Mouse (Mus musculus): ENCODE results near the gene Pdzk1ip1.

Pdzk1ip1 gene

GRCm38 (mm10) chr4:115075204-115075915 lies 13.1 kb upstream of the Pdzk1ip1 start:
- no peak for DNase-seq (ENCODE audit: low spot score)

GRCm38 (mm10) chr4:115078892-115079820 lies 9.4 kb upstream of the Pdzk1ip1 start:
- peak; percentile 75 for DNase-seq (ENCODE audit: low spot score)

GRCm38 (mm10) chr4:115079821-115080349 lies 8.6 kb upstream of the Pdzk1ip1 start:
- DNase-seq (ENCODE audit: low spot score), result no peak

GRCm38 (mm10) chr4:115083031-115083430 lies 5.5 kb upstream of the Pdzk1ip1 start:
- no peak for DNase-seq (ENCODE audit: low spot score)

GRCm38 (mm10) chr4:115085522-115086095 lies 2.9 kb upstream of the Pdzk1ip1 start:
- peak; percentile 51 for DNase-seq (ENCODE audit: low spot score)

GRCm38 (mm10) chr4:115086257-115086656 lies 2.3 kb upstream of the Pdzk1ip1 start:
- DNase-seq (ENCODE audit: low spot score), result no peak

DNA sequence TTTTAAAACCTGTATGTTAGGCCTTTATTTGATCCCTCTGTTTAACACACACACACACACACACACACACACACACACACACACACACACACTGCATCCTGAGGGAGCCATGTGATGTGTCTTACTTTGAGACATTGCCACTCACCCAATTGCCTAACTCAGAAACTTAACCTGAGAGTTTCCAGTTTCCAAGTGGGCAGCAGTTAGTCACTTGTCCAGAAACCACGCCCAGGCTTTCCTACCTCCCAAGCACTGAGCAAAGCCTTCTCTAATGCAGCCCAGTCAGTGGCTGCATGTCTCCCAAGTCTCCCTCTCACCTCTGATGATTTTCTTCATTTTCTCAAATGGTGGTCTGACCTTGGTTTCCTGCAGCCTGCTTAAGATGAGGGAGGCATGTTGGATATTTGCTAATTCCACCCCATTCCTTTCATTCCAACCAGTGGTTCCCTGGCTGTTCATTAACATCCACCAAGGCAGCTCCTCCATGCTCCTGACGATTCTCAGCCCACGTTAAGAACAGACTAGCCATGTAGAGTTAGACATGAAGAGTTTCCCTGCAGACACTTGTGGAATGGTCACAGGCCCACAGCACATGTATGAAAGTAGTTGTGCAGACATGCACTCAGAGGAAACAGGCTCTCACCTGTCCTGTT lies 1.6 kb upstream of the Pdzk1ip1 start:
- no peak for DNase-seq (ENCODE audit: low spot score)

GRCm38 (mm10) chr4:115090592-115090991 lies 2.1 kb downstream of the Pdzk1ip1 start:
- no peak for DNase-seq (ENCODE audit: low spot score)

- no peak for DNase-seq (ENCODE audit: low spot score)
These were observed 3.3 kb downstream of the Pdzk1ip1 start for GRCm38 (mm10) chr4:115091806-115092205.

GRCm38 (mm10) chr4:115093331-115093864 lies 4.9 kb downstream of the Pdzk1ip1 start:
- DNase-seq (ENCODE audit: low spot score), result no peak

DNA sequence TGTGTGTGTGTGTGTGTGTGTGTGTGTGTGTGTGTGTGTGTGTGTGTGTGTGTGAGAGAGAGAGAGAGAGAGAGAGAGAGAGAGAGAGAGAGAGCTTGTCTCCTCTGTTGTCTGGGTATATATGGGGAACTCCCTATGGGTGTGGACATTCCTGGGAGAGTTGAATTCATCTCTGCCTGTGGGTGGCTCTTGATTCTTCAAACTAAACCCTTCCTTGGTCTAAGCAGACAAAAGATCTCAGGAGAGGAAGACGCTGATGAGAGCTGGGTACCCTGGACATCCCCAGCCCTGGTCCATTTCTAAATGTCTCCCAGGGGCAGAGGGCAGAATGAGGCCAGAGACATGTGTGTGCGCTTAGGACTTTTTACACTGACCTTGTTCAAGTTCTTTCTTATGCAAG lies 5.5 kb downstream of the Pdzk1ip1 start:
- DNase-seq (ENCODE audit: low spot score), result no peak

DNA sequence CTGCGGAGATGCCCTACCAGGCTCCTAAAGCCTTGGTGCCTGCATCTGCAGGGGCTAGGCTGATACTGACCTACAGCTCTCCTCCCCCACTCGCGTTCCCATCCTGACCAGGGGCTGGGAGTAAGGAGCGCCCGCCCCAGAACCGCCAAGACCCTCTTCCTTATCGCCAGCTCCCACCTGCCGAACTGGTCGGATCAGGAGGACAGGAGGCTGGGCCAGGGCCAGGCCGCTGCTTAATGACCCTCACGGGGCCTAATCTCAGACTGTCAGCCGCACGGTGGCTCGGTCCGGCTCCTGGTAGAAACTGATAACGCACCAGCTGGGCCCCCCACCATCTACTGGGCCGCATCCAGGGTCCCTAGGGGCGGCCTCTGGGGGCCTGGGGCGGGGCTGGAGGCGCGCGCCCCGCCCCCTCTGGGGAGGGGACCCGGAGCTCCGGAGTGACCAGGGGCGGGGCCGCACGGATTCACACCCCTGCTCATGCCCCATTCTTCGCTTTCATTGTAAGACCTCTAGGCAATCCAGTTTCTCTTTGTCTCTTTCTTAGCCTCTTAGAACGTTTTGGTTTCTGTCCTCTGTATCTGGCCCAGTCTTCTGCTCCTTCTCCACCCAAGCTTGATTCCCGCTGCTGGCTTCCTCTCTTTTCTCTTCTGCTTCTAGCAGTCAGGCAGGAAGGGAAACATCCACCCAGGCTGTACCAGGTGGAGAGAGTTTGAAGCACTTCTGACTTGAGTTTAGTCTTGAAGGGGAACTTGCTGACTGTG lies 7.3 kb downstream of the Pdzk1ip1 start:
- peak; percentile 18 for DNase-seq (ENCODE audit: low spot score)

GRCm38 (mm10) chr4:115096435-115097145 lies 8.1 kb downstream of the Pdzk1ip1 start:
- no peak for DNase-seq (ENCODE audit: low spot score)

GRCm38 (mm10) chr4:115097146-115097496 lies 8.6 kb downstream of the Pdzk1ip1 start:
- DNase-seq (ENCODE audit: low spot score), result peak; percentile 17

DNA sequence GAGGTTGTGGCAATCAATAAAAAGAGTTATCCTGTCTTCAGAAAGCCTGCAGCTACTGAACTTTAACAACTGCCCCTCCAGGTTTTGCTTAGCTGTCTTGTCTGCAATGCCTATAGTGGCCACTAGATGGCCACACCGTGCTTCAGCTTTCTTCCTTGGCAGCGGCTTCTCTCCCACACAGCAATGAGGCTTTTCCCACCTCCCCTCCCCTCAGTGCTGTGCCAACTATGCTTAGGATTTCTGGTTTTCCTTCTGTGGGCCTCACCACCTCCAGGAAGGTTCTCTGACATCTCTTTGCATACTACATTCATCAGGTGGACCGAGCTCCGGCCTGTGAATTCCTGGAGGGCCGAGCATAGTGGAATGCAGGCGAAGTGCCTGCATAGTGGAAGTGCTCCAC lies 13.2 kb downstream of the Pdzk1ip1 start:
- DNase-seq (ENCODE audit: low spot score), result peak; percentile 47

DNA sequence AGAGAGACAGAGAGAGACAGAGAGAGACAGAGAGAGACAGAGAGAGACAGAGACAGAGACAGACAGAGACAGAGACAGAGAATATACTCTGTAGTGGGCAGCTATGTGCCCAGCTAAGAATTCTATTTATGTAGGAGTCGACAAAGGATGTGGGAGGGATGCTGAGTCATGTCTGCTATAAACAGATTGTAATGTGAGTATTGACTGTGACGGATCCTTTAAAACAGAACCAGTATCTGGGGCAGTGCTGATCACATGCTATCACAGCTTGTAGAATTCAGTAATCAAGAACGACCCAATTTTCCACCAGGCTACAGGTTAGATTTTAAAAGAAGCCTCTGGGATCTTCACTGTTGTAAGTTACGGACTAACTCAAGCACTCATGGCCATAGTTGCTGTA lies 15.0 kb downstream of the Pdzk1ip1 start:
- DNase-seq (ENCODE audit: low spot score), result no peak

- DNase-seq (ENCODE audit: low spot score), result no peak
These were observed 22.7 kb downstream of the Pdzk1ip1 start for GRCm38 (mm10) chr4:115111167-115111566.

GRCm38 (mm10) chr4:115113266-115113665 lies 24.8 kb downstream of the Pdzk1ip1 start:
- DNase-seq (ENCODE audit: low spot score), result no peak

- no peak for DNase-seq (ENCODE audit: low spot score)
These were observed 31.1 kb downstream of the Pdzk1ip1 start for GRCm38 (mm10) chr4:115119642-115120041.

- no peak for DNase-seq (ENCODE audit: low spot score)
These were observed 32.7 kb downstream of the Pdzk1ip1 start for GRCm38 (mm10) chr4:115121162-115121561.

Data from MN1 (cell line).